Mouse (Mus musculus) olfactory bulb, adult 2 months (tissue): ENCODE data around the gene Gjd3. TPM values are rescaled to one million over a fixed set of nuclear protein-coding genes. Genes with fewer than 3 reads are reported as not detected.

ENCODE experiments used
- H3K27ac ChIP-seq: fragments of 200-500 bp; 2 replicates; pipeline ENCODE4 v1.5.1; 2012; ENCODE audit warnings: low read depth, low read length; ENCODE audit not compliant: insufficient read depth
- H3K4me1 ChIP-seq: fragments of 200-500 bp; 2 replicates; pipeline ENCODE4 v1.6.1; 2012; ENCODE audit warnings: low read length; ENCODE audit not compliant: control insufficient read depth, insufficient read depth
- H3K4me3 ChIP-seq: fragments of 200-500 bp; 2 replicates; pipeline ENCODE4 v1.5.1; 2012; ENCODE audit warnings: mild to moderate bottlenecking, low read depth, low read length, moderate library complexity; ENCODE audit not compliant: insufficient read depth
- CTCF ChIP-seq: fragments of 200-500 bp; IDR thresholded peaks from 2 replicates; pipeline ENCODE4 v1.5.1; 2012; ENCODE audit warnings: low read depth, mild to moderate bottlenecking, low read length, moderate library complexity; ENCODE audit not compliant: insufficient read depth
- POLR2A ChIP-seq: fragments of 200-500 bp; IDR thresholded peaks from 2 replicates; pipeline ENCODE4 v1.6.1; 2012; ENCODE audit warnings: mild to moderate bottlenecking, low read depth, low read length, moderate library complexity; ENCODE audit not compliant: insufficient read depth
- WGBS: fragments of 180-500 bp; shearing (Covaris S2); methylation state at CpG from one replicate; pipeline ENCODE4 v1.1.7; 2018; 5-methylcytosine and 5-hydroxymethylcytosine counted together
- polyA plus RNA-seq: library from polyadenylated mRNA; stranded (reverse); fragments of >200 nt; gene quantifications from 2 replicates; pipeline ENCODE4 v1.2.4, GENCODE M21; 2012; ENCODE audit warnings: low replicate concordance; ENCODE audit not compliant: missing spikeins, insufficient read depth, insufficient read length

Gene Gjd3
- polyA plus RNA-seq, 1 experiment: not detected

- no peak for TF ChIP-seq CTCF
- no peak for TF ChIP-seq POLR2A
- Histone ChIP-seq H3K27ac (peak overlapping the region; percentile 22; the same call in 1 of the 2 replicates), H3K4me3 (no peak overlapping the region), H3K4me1 (peaks cover 57% of the 10 kb centered on the region)
- WGBS: 44% methylated on average over 16 of the region's 16 CpGs
Observed at GRCm38 (mm10) chr11:98951026-98951906, 31.6 kb downstream of the Gjd3 start.

- TF ChIP-seq POLR2A: no peak
- no peak for TF ChIP-seq CTCF
- Histone ChIP-seq H3K4me1 (peaks cover 59% of the 10 kb centered on the region), H3K27ac (no peak overlapping the region), H3K4me3 (no peak overlapping the region)
- WGBS: 77% methylated on average over 9 of the region's 9 CpGs
Observed at GRCm38 (mm10) chr11:98950484-98950883, 32.3 kb downstream of the Gjd3 start.

- no peak for TF ChIP-seq CTCF
- no peak for TF ChIP-seq POLR2A
Observed at GRCm38 (mm10) chr11:98949958-98950460, 32.8 kb downstream of the Gjd3 start.

GRCm38 (mm10) chr11:98949242-98949957 is 33.4 kb downstream of the Gjd3 start:
- H3K27ac ChIP-seq: no peak overlapping the region
- WGBS: 74% methylated on average over 12 of the region's 12 CpGs
- TF ChIP-seq CTCF: no peak
- no peak for TF ChIP-seq POLR2A
- H3K4me3 ChIP-seq: no peak overlapping the region
- H3K4me1 ChIP-seq: peaks cover 57% of the 10 kb centered on the region

More at GRCm38 (mm10) chr11:98949958-98950460, 32.8 kb downstream of the Gjd3 start:
- Histone ChIP-seq H3K27ac (no peak overlapping the region), H3K4me3 (no peak overlapping the region), H3K4me1 (peaks cover 58% of the 10 kb centered on the region)
- 75% methylated on average over 7 of the region's 7 CpGs for WGBS

GRCm38 (mm10) chr11:98947969-98948569 is 34.7 kb downstream of the Gjd3 start:
- WGBS: 86% methylated on average over 18 of the region's 18 CpGs
- TF ChIP-seq CTCF (no peak), POLR2A (no peak)
- Histone ChIP-seq H3K4me3 (no peak overlapping the region), H3K27ac (no peak overlapping the region), H3K4me1 (peaks cover 60% of the 10 kb centered on the region)

- WGBS: 58% methylated on average over 3 of the region's 3 CpGs
- H3K27ac ChIP-seq: no peak overlapping the region
- no peak for TF ChIP-seq POLR2A
- TF ChIP-seq CTCF: no peak
- H3K4me1 ChIP-seq: peaks cover 70% of the 10 kb centered on the region
- no peak overlapping the region for H3K4me3 ChIP-seq
Observed at GRCm38 (mm10) chr11:98945605-98945977, 37.2 kb downstream of the Gjd3 start.

GRCm38 (mm10) chr11:98944897-98945604 is 37.8 kb downstream of the Gjd3 start:
- TF ChIP-seq POLR2A (no peak), CTCF (no peak)

GRCm38 (mm10) chr11:98943741-98944461 is 38.9 kb downstream of the Gjd3 start:
- peaks cover 72% of the 10 kb centered on the region for H3K4me1 ChIP-seq
- no peak overlapping the region for H3K4me3 ChIP-seq
- H3K27ac ChIP-seq: no peak overlapping the region
- no peak for TF ChIP-seq CTCF
- no peak for TF ChIP-seq POLR2A
- 55% methylated on average over 14 of the region's 14 CpGs for WGBS

More at GRCm38 (mm10) chr11:98944897-98945604, 37.8 kb downstream of the Gjd3 start:
- no peak overlapping the region for H3K4me3 ChIP-seq
- no peak overlapping the region for H3K27ac ChIP-seq
- 62% methylated on average over 11 of the region's 11 CpGs for WGBS
- peaks cover 70% of the 10 kb centered on the region for H3K4me1 ChIP-seq
